Mouse (Mus musculus): ENCODE data around the gene Ripor1.
"Not testable (repeated sequence)": the region's sequence is repeated elsewhere in the genome, so short reads cannot be mapped to it uniquely, and the experiment has no call there.

Ripor1 gene

DNA sequence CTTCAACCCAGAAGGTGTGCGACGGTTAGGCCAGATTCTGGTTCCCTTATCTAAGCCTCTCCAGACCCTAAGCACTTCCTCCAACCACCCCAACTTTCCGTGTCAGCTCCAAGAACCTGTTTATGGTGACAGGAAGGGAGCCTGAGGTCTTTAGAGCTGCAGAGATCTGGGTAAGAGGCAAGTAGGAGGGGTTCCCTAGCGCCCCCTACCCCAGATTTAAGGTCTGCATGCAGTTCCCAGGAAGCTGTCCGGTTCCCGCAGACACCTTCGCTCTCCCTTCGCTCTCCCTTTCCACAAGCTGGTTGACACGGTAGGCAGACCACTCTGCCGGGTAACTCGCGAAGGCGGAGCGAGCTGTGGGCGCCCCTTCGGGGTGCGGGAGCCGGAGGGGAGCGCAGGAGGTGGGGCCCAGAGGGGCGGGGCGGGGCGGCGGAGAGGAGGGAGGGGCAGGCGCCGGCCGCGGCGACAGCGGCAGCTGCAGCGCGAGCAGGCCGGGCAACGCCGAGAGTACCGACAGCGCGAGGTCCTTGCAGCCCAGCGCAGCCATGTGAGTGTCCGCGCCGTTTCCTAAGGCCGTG, at the start of gene Ripor1:
TSS of gene Ripor1 (plus strand) at position 452 of the 578 bp plus-strand sequence.
- DNase-seq (ENCODE audit: low read depth, low spot score), result no peak

DNA sequence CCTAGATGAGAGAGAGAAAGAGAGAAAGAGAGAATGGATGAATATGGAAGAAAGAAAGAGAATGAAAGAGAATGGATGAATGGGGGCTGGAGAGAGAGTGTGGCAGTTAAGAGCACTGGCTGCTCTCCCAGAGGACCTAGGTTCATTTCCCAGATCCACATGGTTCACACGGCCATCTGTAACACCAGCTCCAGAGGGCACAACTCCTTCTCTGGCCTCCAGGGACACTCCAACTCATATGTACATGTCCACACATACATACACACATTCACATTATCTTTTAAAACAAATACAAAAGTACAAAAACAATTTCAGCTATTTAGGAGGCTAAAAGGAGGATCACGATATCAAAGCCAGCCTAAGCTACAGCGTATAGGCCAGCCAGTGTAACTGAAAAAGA, 42.2 kb upstream of the Ripor1 start:
- DNase-seq (ENCODE audit: low read depth, low spot score), result no peak

DNA sequence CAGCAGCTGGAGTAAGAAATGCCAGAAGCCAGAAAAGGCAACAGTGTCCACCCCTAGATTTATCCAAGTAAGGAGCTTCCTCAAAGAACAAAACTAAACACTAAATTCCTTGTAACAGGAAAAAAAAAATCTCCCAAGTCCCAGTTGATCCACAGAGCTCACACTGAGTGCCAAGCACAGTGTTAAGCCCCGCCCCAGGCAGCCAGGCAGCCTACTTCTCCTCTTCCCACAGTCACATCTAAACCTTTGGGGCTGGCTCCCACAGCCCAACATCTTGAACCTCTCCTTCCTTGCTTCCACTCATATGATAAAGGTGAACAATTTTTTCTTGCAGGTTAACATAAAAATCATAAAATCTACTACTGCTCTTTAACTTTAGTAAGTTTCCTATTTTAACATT, 41.2 kb upstream of the Ripor1 start:
- no peak for DNase-seq (ENCODE audit: low read depth, low spot score)

DNA sequence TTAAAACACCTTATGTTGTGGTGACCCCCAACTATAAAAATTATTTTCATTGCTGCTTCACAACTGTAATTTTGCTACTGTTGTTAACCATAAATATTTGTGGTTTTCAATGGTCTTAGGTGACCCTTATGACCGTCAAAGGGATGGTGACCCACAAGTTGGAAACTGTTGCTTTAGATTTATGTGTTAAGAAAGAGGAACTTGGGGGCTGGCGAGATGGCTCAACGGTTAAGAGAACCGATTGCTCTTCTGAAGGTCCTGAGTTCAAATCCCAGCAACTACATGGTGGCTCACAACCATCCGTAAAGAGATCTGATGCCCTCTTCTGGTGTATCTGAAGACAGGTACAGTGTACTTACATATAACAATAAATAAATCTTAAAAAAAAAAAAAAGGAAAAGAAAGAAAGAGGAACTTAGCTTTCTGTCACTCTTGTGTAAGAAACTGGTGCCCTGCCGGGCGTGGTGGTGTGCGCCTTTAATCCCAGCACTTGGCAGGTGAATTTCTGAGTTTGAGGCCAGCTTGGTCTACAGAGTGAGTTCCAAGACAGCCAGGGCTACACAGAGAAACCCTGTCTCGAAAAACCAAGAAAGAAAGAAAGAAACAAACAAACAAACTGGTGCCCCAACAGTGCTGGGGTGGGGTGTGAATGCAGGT, 40.4 kb upstream of the Ripor1 start:
- DNase-seq (ENCODE audit: low read depth, low spot score), result not testable (repeated sequence)

DNA sequence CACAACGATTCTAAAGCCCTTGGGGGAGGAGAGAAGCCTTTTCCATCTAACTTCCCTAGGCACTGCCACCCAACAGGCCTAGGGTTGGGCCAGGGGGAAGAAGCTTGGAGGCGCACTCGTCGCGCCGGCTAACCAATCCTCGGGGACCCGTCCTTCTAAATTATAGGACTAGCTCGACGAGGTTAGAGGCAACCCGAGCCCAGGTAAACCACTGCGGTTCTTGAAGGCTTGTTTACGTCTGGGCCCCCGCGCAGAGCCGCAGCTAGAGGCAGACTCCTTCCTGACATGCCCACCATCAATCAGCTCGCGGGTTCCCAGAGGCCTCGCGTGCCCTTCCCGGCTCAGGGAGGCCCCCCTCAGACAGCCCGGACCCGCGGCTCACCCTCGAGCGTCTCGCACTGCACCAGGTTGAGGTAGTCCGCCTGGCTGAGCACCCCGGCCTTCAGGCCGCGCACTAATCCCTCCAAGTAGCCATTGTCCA, 39.6 kb upstream of the Ripor1 start:
- DNase-seq (ENCODE audit: low read depth, low spot score), result peak; percentile 19

DNA sequence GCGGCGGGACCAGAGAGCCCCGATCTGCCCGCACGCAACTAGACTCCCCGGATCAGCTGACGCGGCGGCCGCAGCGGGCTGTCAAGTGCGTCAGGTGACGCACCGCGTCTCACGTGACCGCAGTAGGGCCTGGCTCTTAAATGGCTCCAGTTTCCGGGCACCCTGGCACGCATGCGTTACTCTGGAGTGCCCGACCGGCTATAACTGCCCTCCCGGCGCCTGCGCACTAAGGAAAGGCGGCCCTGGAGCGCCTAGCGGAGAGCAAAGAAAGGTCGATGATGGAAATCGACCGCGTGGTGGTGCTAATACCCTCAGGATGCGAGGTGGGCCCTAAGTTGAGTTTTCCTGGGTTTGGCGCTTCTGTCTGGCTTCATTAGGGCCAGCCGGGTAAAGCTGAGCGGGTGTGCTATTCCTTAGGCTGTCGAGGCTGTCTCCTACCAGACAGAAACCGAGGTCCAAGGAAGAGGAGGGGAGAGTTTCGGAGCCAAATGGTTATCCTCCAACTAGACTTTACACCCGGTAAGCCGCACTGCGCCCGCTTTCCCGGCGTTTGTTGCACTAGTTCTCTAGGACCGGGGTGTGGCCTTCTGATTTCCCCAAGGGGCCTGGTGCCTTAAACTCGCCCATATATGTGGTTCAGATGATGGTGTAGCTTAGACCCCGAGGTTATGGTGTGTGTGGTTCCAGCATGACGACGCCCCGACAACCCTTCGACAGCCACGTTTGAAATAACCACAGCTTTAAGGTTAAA, 38.9 kb upstream of the Ripor1 start, which contains the start of gene Atp6v0d1:
TSS of gene Atp6v0d1 (minus strand) at position 96 of the 751 bp plus-strand sequence.
- DNase-seq (ENCODE audit: low read depth, low spot score), result peak; percentile 99

DNA sequence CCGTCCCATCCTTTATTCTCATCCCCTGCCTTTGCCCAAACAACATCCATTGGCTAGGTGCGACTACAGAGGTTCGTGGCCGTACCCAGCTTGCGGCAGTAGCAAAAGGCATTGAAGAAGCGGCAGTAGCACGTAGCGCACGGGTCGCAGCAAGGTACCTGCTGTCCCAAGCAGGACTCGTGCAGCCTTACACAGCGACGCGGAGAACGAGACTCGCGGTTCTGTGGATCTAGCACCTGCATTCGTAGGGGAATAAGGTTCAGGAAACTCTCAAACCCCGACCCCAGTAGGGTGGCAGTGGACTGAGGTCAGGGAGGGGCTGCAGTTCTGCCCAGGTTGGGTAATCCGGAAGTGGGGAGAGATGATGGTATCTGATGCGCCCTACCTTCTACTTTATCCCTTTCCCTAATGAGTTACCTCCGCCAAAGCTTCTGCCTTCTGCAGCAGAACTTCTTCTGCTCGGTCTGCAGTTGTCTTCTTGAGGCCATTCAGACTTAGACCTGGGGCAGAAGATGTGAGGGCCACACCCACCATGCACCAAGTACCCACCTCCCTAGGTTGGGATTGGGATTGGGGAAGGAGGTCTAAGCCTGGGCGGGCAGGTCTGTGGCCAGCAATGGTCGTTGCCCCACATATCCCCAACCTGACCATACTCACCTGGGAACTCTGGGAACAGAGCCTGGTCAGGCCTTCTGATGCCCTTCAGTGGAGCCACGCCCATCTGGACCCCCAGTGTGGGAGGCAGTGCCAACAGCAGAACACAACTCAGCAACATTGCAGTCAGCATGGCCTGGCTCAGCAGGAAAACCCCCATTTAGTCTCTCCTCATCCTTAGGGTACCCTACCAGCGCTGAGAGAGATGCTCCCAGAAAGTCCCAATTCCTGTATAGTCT, 38.1 kb upstream of the Ripor1 start:
- no peak for DNase-seq (ENCODE audit: low read depth, low spot score)

DNA sequence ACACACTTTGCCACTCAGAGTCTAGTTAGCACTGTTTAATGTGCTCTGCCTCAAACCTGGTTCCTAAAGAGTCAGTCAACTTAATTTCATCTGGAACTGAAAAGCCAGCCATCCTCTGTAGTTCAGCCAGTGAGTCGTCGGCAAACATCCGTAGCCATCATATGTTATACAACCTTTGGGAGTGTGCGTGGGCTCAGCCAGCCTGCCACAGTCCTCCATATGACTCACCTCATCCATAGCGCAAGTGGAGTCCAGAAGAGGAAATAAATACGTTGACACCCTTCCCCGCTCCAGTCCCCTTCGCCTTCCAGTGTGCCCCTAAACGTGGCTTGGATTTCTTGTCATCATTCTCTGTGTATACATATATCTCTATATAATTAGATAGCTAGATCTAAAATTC, 33.2 kb upstream of the Ripor1 start:
- peak; percentile 60 for DNase-seq (ENCODE audit: low read depth, low spot score)

DNA sequence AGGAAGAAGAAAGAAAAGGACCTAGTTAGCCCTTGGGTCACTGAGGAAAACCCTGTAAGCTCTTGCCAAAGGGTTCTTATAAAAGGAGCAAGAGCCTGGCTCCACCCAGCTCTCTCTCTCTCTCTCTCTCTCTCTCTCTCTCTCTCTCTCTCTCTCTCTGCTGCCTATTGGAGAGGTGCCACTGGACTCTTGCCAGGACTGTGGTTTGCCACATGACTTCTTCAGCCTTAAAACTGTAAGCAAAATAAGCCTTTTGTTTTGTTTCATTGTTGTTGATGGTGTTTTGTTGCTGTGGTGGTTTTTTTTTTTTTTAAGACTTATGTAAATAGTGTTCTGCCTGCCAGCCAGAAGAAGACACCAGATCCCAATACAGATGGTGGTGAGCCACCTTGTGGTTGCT, 31.6 kb upstream of the Ripor1 start:
- DNase-seq (ENCODE audit: low read depth, low spot score), result no peak

DNA sequence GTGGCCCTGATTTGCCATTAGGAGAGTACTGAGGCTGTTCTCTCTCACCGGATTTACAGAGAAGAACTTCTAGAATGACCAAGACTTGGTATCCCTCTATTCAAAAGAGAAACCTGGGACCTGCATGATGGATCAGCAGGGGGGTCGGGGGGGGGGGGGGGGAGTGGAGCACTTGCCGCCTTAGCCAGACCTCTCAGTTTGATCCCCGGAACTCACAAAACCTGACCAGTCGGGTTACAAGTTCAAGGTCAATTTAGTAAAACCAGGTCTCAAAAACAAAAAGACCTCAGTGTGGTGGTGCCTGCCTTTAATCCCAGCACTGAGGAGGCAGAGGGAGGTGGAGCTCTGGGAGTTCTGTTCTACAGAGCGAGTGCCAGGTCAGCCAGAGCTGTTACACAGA, 30.3 kb upstream of the Ripor1 start:
- no peak for DNase-seq (ENCODE audit: low read depth, low spot score)

DNA sequence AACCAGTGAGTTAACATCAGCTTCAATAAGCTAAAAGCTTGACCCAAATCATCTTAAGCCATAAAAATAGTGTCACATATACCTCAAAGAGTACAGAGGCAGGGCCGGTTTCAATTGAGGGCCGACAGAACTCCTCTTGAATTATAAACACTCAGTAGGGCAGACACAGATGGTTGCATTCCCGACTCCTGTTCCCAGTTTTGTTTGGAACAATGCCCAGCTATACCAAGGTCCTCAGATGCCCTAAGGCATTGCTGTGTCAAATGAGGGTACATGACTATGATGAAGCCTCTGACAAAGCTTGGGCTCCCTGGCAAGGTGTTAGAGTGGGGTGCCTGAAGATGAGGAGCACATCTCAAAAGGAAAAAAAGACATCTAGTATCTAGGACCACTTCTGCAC, 29.5 kb upstream of the Ripor1 start:
- DNase-seq (ENCODE audit: low read depth, low spot score), result no peak

DNA sequence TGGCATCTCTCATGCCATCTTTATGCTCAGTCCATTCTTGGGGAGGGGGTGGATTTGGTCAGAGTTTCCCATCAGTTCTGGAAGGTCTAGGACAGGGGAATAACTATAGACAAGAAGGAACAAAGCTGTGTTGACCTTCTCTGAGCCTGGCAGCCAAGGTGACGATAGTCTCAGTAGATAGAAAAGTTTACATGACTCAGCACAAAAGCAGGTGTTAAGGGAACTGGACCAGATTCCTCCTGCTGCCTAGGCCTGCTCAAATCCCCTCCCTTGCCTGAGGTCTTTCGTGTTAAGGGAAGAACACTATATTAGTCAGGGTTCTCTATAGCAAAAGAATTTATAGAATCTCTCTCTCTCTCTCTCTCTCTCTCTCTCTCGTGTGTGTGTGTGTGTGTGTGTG, 25.3 kb upstream of the Ripor1 start:
- DNase-seq (ENCODE audit: low read depth, low spot score), result no peak

DNA sequence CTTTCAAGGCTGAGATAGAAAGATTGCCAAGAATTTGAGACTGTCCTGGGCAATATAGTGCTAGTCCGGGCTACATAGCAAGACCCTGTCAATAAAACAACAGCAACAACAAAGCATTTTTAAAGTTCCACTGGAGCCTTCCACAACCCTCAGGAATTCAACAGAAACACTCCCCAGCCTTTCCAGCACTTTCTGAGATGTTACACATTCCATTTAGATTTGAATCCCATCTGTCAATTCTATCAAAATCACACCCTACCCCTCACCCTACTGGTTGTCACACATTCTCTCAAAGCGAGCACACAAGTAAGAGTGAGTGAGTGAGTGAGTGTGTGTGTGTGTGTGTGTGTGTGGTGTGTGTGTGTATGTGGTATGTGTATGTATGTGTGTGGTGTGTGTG, 12.6 kb upstream of the Ripor1 start:
- DNase-seq (ENCODE audit: low read depth, low spot score), result no peak

DNA sequence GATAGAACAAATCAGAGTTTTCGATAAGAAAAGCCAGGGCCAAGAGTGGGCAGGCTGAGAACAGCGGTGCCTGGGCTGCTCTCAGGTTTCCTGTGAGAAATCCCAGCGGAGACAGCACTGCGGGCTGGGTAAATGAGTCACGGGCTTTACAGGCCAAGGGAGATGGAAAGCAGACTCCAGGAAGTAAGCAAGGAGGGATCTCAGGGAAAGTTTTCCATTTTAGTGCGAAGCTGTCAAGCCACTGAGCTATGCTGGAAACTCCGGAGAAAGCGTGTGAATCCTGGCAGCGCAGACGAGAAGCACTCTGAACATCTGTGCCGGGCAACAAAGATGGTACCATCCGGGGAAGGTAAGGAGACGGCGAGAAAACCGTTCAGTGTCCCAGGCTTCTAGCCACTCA, 11.2 kb upstream of the Ripor1 start:
- DNase-seq (ENCODE audit: low read depth, low spot score), result peak; percentile 50

DNA sequence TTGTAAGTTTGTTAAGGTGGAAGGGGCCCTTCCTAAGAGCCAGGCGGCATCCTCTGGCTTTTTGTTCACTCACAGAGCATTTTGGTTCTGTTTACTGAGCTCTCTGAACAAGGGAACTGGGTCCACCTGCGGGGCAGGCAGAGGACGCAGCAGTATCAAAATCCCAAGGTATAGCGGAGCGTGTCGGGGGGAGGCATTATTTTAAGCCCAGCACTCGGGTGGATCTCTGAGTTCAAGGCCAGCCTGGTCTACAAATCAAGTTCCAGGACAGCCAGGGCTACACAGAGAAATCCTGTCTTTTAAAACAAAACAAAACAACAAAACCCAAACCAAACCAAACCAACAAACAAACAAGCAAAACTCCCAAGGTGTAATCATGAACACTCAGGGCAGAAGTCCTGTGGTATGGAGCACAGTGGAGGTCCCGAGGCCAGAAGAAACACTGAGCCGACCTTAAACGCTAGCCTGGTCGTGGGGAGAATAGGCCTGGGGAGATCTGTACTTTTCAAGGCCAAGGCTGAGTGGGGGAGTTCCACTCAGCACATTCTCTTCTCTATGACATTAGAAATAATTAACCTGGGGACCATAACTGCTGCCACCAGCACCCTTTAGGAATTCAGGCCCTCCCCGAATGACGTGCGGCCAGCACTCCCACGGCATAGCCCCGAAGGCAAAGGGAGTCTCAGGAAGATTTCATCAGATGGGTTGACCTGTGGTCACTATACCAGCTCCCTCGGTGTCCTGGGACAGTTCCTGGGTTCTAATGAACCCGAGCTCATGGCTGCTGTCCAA, 10.4 kb upstream of the Ripor1 start:
- no peak for DNase-seq (ENCODE audit: low read depth, low spot score)

DNA sequence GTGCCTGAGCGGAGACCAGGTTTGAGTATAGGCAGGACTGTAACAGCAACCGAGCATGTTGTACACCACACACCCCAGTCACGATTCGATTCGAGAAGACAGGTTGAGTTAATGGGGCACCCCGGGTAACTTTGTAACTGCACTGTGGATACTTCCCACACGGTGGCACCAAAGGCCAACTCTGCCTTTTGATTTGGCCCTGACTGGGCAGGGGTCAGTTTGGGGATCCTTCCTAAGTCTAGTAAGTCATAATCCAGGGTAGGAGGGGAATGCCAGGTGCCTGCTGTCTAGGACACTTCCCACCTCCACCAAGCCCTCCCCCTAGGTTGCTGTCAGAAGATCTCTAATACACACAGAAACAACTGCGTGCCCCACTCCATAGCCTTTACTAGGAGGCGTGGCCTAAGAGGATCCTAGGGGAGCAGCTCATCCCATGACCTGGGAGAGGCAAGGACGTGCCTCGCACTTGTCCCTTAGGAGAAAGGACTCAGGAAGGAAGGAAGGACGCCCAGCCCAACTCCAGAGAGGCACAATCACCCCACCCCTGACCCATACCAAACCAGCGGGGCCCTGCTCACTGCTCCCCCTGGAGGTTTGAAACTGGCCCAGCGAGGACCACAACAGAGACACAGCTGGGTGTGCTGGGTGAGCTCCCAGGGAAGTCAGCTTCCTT, 8.6 kb upstream of the Ripor1 start:
- DNase-seq (ENCODE audit: low read depth, low spot score), result no peak

DNA sequence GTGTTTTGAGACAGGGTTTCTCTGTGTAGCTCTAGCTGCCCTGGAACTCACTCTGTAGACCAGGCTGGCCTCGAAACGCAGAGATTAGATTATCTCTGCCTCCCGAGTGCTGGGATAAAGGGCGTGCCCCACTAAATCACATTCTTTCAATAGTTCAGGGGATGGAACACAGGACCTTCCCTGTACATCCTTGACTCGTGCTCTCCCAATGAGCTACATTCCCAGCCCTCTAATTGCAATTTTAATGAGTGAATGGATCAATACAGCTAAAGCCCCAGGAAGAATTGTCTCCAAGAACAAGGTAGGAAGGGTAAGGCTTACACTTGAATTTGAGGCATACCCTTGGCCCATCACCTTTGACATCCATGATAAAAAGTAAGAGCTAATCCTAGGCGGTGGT, 6.3 kb upstream of the Ripor1 start:
- DNase-seq (ENCODE audit: low read depth, low spot score), result no peak

DNA sequence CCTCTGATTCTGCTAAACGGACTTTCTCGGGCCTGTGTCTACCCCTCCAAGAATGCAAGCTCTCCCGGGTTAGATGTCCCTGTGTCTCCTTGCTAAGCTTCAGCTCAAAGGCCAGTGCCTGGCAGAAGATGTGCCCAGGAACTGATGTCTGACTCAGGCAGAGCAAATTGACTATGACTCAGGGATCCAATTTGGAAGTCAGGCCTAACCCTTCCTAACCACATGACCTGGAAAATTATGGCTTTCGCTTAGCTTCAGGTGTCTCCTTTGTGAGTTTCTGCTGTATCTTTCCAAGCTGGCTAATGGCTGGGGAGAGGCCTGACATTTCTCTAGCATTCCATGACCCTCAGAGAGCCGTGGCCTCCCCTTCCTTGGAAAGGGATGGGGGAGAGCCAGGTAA, 3.8 kb upstream of the Ripor1 start:
- no peak for DNase-seq (ENCODE audit: low read depth, low spot score)

DNA sequence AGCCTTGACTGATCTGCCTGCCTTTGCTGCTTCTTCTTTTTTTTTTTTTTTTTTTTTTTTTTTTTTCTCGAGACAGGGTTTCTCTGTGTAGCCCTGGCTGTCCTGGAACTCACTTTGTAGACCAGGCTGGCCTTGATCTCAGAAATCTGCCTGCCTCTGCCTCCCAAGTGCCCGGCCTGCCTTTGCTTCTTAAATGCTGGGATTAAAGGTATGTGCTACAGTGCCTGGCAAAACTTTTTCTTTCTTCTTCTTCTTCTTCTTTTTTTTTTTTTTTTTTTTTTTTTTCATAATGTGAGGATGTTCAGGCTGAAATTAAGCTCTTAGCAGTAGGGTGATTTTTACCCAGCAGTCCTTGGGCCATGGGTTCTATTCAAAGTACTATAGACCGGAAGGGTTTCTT, 2.5 kb upstream of the Ripor1 start:
- not testable (repeated sequence) for DNase-seq (ENCODE audit: low read depth, low spot score)

DNA sequence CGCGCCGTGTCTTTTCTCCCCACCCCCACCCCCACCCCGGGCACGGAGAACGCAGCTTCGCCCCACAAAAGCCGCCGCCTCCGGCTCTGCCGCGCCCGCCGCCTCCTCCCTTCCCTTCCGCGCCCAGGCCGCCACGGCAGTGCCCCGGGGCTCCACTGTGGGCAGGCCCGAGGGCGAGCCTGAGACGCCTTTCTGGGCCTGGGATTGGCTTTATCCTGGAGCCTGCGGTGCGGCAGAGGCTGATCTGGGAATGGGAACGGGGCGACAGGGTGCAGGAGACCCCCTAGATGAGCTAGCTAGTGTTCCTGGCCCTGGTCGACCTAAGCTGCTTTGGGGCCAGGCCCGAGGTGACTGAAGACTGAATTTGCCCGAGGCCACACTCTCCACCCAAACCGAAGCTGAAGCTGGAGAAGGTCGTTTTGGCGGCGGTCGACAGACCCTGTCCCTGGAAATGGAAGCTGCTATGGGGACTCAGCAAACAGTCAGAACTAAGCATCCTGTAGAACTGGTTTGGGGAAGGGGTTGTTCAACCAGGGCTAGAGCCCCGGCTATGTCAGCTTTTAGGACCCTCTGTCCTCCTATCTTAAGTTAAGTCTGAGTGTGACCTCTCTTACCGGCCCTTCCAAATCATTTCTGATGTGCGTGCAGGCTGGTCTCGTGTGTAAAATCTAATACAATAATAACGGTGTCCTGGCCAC, 585 bp downstream of the Ripor1 start:
- no peak for DNase-seq (ENCODE audit: low read depth, low spot score)

All from telencephalon, adult 2 months (tissue).